Mouse (Mus musculus): ENCODE data around the gene Spz1.
A peak's percentile ranks its signal among the peaks of the same experiment; 100 is the strongest.
"Not testable (repeated sequence)": the region's sequence is repeated elsewhere in the genome, so short reads cannot be mapped to it uniquely, and the experiment has no call there.

Gene Spz1

DNA sequence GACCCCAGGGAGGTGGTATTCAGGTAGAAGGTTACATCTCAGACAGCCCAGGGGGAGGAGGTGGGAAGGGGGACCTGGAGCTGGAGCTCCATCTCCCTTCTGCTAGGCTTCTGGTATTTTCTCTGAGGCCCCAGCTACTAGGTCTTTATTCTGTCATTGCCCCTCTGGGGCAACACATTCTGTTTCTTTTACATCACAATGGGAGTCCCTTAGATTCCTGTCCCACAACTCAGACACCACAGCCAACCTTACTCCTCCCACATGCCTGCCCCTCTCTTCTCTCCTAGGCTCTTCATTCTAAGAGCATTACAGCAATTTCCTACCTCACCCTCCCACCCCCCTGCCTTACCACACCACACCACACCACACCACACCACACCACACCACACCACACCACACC, at the start of gene Spz1:
TSS of gene Spz1 (minus strand) at position 101 of the 400 bp plus-strand sequence.
- DNase-seq (ENCODE audit: low read depth, low spot score) = no peak

DNA sequence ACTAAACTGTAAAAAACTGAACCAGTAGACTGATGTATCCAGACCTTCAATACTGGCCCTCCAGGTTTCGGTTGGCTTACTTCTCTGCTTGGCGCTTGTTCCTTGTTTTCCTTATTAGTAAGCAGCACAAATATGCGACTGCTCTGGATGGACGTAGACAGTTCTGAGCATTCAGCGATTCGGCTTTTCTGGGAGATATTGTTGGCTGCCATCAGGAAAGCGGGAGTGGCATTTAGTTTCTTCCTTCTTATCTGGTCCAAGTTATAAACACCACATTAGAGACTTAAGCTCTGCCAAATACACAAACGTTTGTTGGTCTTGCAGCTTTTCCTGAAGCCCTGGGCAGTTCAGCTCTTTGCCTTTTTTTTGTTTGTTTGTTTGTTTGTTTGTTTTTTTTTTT, 40.5 kb upstream of the Spz1 start:
- no peak for DNase-seq (ENCODE audit: low read depth, low spot score)

DNA sequence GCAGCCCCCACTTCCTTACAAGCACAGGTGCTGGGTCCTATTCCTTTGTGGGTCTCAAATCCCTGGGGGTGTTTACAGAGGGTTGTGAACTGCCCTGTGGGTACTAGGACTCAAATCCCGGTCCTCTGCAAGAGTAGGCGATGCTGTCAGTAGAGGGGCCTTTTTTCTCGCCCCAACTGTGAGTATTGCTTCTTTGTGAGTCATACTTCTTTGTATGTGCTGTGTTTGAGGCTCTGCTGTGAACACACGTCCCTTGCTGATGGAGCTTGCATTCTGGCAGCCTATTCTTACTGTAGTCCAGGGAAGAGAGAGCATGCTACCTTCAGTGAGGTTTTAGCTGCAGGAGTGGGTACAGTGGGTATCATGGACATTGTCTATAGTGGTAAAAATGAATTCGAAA, 39.2 kb upstream of the Spz1 start:
- no peak for DNase-seq (ENCODE audit: low read depth, low spot score)

DNA sequence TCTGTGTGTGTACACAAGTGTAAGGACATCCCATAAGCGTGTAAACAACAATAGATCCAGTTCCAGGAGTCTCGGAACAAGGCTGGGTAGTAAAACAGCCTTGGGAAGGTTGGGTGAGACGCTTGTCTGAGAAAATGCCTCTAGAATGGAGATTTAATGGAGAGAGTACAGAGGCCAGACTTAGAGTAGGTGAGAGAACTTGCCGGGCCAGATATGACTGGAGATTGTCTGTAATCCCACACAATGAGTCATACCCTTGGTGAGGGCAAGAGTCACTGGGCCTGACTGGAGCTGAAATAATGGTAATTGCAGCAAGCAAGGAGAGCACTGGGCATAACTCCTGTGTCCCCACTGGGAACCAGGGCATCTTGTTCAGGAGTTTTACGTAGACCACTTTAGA, 37.1 kb upstream of the Spz1 start:
- peak; percentile 69 for DNase-seq (ENCODE audit: low read depth, low spot score)

DNA sequence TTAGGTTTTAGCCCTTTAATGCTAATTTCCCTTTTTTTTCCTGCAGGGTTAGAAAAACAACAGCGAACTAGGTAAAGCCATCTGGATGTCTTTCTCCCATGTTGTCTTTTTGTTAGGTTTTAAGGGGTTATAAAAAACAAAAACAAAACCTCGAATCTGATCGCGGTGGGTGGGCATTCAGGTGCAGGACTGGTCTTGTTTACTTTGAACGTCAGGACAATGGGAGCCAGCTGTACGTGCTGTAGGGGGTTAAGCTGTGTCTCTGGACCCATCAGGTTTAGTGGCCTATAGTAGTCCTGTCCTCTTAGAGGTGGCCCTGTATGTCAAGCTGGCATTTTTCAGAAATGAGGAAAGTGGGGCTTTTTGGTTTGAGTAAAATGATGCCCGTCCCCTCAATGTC, 35.9 kb upstream of the Spz1 start:
- DNase-seq (ENCODE audit: low read depth, low spot score) = no peak

DNA sequence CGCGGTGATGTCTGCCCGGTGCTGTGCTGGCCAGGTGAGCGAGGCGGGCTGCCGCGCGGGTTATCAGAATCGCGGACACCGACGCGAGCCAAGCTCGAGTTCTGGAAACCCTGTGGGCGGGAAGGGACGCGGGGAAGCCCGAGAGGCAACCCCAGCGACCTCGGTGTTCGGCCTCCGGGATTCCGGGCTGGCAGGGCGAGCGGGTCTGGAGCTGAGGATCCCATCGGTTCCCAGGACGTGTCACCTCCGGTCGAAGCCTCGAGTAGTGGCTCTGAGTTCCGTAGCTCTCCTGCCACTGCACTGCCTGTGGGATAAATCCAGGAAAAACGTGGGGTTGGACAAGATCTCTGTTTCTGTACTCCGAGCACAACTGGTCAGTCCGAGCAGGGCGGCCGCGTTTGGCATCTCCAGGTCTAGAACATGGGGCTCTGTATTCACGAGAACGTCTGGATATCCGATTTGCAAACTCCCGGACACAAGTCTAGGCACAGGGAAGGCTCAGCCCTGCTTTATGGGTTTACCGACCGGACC, 35.3 kb upstream of the Spz1 start:
- peak; percentile 47 for DNase-seq (ENCODE audit: low read depth, low spot score)

DNA sequence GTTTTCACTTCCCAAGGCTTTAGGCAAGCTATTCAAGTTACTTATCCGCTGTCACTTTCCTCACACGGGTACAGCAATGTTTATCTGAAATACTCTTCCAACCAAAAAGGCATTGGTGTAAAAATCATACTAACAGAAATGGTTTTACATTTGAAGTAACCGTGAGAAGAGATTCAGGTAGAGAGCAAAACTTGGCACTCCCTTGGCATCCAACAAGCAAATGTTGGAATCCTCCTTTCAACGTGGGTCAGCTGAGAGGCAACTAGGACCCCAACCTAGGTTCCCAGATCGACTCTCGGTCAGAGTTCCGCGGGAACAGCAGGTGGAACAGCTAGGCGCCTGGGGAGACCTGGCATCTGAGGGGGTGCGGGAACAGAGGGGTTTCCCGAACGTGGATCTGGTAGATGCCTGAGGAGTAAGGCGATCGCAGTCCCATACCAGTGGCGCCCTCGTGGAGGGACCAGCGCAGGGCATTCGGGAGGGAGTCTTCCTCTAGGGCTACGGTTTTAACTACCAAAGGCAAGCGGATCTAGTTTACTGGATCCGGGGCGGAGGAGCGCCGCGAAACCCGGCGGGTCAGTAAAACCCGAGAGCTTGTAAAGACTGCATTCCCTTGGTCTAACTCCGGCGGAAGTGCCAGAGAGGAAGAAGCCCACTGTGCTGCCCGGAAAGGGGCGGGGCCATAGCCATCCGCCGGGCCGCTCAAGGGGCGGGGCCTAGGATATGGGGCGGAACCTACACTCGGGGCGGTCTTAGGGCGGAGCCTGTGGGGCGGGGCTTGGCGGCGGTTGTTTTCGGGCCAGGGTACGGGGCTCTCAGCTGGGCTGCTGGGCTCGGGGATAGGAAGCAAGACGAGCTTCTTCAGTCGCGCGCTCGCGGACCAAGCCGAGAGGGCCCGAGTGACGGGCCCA, 34.6 kb upstream of the Spz1 start, which contains the start of gene Serinc5:
TSS of gene Serinc5 (plus strand) at position 781 of the 911 bp plus-strand sequence.
- DNase-seq (ENCODE audit: low read depth, low spot score) = peak; percentile 87

DNA sequence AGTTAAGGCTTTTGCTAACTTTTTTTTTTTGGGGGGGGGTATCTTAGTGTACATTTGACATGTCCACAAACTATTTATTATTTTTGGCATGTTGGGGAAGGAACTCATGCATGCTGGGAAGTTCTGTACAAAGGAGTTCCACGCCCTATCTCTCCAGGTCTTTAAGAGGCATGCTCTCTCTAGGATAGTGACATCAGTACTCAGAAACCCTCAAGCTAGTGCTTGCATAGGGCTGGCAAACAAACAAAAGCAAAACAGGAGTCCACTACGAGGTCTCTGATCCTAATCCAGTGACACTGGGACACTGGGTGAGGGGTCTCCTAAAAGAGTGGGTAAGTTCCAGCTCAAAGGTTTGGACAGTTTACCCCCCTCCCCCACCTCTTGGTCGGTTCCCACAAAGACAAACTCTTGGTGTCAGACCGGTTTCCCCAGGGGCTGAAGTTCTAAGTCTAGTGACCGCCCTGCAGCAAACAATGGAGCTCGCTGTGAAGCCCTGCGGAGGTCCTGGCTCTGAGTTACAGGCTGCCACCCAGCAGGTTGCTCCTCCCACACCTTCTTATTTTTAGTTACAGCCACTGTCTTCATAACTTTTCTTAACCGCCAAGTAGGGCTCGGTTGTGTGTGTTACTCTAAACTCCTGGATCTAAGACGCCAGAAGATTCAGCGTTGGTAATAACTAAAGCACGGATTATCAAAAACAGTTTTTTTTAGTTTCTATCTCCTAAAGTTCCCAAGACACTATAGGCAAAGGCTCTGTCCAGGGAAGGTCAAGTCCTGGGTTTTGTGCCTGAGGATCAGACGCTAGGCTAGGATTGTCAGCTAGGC, 33.7 kb upstream of the Spz1 start:
- no peak for DNase-seq (ENCODE audit: low read depth, low spot score)

DNA sequence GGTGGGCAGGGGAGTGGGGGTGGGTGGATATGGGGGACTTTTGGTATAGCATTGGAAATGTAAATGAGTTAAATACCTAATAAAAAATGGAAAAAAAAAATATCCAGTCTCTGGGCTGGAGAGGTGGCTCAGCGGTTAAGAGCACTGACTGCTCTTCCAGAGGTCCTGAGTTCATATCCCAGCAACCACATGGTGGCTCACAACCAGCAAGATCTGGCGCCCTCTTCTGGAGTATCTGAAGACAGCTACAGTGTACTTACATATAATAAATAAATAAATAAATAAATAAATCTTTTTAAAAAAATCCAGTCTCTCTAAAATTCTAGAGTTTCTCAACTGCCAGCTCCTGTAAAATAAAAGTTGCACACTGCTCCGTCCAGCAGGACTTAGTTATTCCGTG, 29.3 kb upstream of the Spz1 start:
- DNase-seq (ENCODE audit: low read depth, low spot score) = not testable (repeated sequence)

DNA sequence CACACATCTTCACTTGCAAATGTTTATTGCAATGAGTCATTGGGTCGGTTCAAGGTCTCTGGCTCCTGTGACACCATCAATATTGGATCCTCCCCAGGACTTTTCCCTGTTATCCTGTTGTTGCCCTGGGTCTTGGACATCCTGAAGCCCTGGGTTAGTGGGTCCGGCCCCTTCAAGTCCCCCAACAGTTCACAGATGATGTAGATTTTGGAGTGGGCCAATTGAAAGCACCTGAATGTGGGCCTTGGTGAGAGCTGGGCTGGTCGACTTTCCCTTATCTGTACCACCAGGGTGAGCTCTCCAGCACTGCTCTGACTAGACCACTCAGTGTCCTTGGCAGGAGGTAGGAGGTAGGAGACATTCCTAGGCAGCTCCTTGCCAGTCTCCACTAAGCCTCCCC, 19.5 kb upstream of the Spz1 start:
- no peak for DNase-seq (ENCODE audit: low read depth, low spot score)

DNA sequence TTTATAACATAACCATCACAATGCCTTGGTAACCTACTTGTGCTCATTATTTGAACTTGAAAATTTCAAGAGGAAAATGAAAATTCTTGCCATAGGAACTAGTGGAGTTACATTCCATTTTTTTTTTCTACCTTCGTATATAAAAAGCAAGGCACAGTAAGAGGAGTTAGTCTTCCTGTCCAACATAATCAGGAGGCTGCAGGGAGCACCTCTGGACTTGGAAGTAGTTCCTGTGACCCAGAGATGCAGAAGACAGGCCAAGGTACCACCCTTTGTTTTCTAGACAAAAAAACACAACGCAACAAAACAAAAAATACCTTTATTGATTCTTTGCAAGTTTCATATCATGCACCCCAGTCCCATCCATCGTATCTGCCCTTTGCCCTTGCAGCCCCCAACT, 18.9 kb upstream of the Spz1 start:
- no peak for DNase-seq (ENCODE audit: low read depth, low spot score)

DNA sequence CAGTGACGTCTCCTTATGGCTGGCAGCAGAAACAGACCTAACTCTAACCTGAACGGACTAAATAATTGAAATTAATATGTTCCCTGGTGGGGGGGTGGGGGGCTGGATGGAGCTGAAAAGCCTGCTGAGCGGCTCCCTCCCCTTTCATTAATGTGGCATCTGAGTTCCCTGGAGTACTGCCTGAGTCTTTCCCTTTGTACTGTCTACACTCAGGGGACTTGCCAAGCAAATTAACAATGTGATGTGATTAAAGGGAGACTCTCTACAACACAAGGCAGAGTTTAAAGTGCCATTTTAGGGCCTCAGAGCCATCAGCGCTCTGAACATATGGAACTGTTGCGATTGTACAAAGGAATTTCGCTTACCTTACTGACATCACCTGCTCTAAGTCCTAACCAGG, 18.5 kb upstream of the Spz1 start:
- no peak for DNase-seq (ENCODE audit: low read depth, low spot score)

DNA sequence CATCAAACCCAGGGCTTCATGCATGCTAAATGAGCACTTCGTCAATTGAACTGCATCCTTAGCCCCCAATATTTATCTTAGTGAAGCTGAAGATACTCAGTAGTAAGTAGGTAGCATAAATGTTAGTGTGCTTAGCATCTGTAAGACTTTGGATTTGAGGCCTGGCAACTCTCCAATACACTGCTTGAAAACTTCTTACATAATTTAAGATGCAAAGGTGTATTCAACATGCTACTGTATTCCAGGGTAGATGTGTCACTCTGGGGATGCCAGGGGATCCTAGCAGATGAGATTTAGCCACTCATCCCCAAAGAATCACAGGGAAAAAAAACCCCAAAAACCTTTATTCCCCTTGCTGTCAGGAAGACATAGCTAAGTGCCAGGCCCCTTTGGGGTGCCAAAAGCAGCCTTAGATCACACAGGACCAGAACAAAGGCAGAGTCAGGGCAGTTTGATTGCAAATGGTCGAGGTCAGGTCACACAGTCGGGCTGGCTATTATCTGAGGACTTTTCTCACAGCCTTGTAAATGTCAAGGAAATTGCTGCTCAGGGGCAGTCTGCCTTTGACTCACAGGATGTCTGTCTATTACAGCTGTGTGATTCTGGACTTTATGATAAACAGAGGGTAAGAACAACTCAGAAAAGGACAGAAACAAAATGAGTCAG, 17.9 kb upstream of the Spz1 start:
- DNase-seq (ENCODE audit: low read depth, low spot score) = no peak

DNA sequence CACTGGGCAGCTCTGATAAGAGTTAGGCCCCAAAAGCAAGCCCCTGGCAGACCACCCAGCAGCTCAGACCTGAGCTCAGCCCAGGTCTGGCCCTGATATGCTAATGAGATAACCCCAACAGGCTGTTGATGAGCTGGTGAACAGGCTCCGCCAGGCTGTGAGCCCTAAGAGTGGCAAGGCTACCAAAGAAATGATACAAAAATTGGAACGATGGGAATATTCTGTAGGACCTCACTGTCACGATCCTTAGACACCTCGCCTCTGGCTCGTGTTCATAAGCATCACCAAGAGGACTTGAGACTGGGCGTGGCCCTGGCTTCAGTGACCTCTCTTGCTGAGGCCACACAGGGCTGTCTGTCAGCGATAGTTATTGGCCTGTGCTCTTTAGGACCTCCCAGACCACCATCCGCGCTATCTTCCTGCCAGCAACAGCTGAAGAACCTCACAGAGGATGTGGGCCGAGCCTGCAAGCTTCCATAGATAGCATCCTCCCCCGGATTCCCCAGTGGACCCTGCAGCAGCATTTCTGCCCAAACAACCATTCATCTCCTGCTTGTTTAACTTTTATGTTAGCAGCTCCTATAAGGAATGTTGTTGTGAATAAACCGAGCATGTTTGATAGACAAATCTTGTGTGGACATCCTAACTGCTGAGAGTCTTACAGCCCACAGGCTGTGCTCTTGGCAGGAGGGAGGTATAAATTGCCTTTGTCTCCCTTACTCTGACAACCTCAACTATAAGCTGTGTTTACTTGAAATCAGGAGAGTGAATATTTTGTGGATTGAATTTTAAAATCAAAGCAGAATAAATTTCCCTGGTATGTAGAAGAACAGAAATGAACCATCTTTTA, 17.0 kb upstream of the Spz1 start:
- DNase-seq (ENCODE audit: low read depth, low spot score) = no peak

DNA sequence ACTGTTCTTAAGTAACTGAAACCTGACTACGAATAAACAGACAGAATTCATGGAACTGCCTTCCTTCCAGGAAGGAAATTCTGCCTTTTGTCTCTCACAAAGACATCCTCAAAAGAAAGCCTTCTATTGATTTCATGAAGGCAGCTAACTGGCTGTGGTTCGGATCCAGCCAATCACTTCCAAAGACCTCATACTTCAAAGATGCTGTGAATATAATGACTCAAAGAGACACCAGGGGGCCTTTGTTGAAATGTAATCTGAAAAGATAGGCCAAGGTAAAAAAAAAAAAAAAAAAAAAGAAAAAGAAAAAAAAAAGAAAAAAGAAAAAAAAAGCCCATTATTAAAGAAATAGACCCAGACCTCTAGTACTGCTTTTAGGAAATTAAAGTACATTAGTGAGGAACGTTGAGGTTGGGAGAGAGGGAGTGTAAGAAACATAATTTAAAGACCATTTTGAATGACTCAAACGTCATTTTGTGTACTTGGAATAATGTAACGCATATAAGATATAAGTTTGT, 16.4 kb upstream of the Spz1 start:
- DNase-seq (ENCODE audit: low read depth, low spot score) = no peak

DNA sequence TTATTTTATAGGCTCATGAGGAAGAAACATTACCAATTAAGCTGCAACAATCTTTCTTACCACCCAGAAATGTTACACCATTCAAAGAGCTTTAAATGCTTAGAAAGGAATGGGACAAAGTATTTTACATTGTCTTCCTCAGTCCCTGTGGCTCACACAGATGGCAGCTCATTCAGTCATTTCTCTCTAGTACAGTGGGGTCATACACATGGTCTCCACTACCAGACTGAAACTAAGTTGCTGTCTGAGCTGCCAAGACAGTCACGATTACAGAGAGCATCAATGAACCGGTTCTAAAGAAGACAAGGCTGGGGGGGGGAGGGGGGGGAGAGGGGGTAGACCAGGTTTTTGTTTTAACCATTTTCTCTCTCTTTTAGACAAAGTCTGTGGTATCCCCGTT, 15.3 kb upstream of the Spz1 start:
- no peak for DNase-seq (ENCODE audit: low read depth, low spot score)

DNA sequence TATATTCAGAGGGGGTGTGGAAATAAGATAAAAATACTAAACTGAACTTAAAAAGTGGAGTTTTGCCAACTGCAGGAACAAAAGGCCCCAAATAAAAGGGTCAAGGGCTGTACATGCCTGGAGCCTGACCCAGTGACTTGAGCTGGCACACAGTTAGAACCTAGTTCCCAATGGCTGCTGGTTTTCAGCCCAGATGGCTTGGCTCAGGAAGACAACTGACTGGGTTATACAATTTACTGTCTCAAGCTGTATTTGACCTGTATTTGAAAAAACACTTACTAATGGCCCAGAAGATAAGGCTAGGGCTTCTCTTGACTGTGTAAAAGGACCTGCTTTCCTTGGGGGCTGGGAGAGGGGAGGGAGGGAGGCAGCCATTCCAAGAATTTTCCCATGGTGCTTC, 13.3 kb upstream of the Spz1 start:
- peak; percentile 10 for DNase-seq (ENCODE audit: low read depth, low spot score)

DNA sequence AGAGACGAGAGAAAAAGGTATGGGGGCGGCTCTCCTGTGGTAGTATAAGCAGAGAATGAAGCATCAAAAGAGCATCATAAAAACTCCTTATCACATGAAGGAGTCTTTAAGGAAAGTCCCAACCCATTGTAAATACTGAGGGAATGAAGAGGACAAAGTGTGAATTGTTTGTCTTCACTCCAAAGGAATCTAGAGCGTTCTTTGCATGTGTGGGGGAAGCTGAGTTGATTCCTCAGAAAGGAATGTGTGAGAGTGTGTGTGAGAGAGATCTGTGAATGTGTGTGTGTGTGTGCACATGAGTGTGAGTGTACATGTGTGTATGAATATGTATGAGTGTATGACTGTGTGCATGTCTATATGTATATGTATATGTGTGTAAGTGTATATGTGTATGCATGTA, 12.7 kb upstream of the Spz1 start:
- peak; percentile 27 for DNase-seq (ENCODE audit: low read depth, low spot score)

DNA sequence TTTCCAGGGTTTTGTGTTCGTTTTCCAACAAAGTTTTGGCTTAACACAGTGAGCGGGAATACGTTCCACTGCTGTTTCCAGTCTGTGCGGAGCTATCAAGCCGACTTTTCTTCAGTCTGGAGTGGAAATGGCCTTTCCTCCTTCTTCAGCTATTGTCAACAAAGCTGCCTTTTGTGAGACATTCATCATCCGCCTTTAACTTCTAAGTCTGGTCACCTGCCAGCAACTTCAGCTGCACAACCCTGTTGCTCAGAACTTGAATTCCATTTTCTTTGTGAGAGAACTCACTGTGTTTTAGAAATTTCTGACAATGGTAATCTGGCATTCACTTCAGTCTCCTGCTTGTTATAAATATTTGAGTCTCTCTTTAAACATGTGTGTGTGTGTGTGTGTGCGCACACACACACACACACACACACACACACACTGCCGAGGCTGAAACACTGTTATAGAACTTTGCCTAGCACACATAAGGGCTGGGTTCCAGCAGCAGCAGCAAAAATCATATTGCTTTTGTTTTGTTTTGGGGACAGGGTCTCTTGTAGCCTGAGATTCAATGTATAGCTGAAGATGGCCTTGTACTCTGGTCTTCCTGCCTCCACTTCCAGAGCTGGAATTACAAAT, 8.2 kb upstream of the Spz1 start:
- DNase-seq (ENCODE audit: low read depth, low spot score) = no peak
